Mouse (Mus musculus) C2C12 (cell line): Measurements from ENCODE around the gene Cpne7. TPM values are rescaled to one million over a fixed set of nuclear protein-coding genes. Genes with fewer than 3 reads are reported as not detected.

ENCODE experiments used
- H3K27me3 ChIP-seq: one replicate; pipeline ENCODE4 v1.6.1; 2011; ENCODE audit not compliant: control insufficient read depth, insufficient read depth, insufficient read length
- H3K36me3 ChIP-seq: one replicate; pipeline ENCODE4 v1.6.1; 2011; ENCODE audit not compliant: control insufficient read depth, insufficient read depth
- H3K4me3 ChIP-seq: one replicate; pipeline ENCODE4 v1.5.1; 2011; ENCODE audit warnings: mild to moderate bottlenecking, control low read depth; ENCODE audit not compliant: poor library complexity, insufficient read depth, severe bottlenecking
- H3K79me2 ChIP-seq: one replicate; pipeline ENCODE4 v1.6.1; 2011; ENCODE audit not compliant: control insufficient read depth, insufficient read depth
- H3K79me3 ChIP-seq: one replicate; pipeline ENCODE4 v1.6.1; 2011; ENCODE audit warnings: low read depth, control low read depth
- H3ac ChIP-seq: one replicate; pipeline ENCODE3; 2011; ENCODE audit warnings: low read depth; ENCODE audit not compliant: control insufficient read depth, insufficient read length
- CEBPB ChIP-seq: IDR thresholded peaks from one replicate; pipeline ENCODE4 v1.6.1; 2011; ENCODE audit warnings: low read depth, mild to moderate bottlenecking, control low read depth, moderate library complexity
- CTCF ChIP-seq: IDR thresholded peaks from one replicate; pipeline ENCODE4 v1.5.1; 2011; ENCODE audit not compliant: control insufficient read depth, insufficient read depth, insufficient read length
- FOSL1 ChIP-seq: IDR thresholded peaks from one replicate; pipeline ENCODE4 v1.8.0; 2011; ENCODE audit warnings: mild to moderate bottlenecking, low read length; ENCODE audit not compliant: poor library complexity, insufficient read depth, severe bottlenecking
- MAX ChIP-seq: IDR thresholded peaks from one replicate; pipeline ENCODE4 v1.6.1; 2011; ENCODE audit warnings: mild to moderate bottlenecking, control low read depth
- MYOD1 ChIP-seq: IDR thresholded peaks from one replicate; pipeline ENCODE4 v1.6.1; 2011; ENCODE audit warnings: low read depth; ENCODE audit not compliant: control insufficient read depth, insufficient read length
- MYOG ChIP-seq: IDR thresholded peaks from one replicate; pipeline ENCODE4 v1.6.1; 2011; ENCODE audit not compliant: control insufficient read depth, insufficient read length; ENCODE audit errors: extremely low read depth
- USF1 ChIP-seq: IDR thresholded peaks from one replicate; pipeline ENCODE4 v1.6.1; 2011; ENCODE audit warnings: low read depth, mild to moderate bottlenecking, control low read depth, moderate library complexity
- polyA plus RNA-seq: library from polyadenylated mRNA; unstranded; fragments of >200 nt; fragmentation: generic; extraction: Trizol; gene quantifications from one replicate; pipeline ENCODE4 v1.2.1, GENCODE M21; 2012; ENCODE audit warnings: missing spikeins

Gene Cpne7
- polyA plus RNA-seq, 1 experiment, result 0.04 TPM

DNA sequence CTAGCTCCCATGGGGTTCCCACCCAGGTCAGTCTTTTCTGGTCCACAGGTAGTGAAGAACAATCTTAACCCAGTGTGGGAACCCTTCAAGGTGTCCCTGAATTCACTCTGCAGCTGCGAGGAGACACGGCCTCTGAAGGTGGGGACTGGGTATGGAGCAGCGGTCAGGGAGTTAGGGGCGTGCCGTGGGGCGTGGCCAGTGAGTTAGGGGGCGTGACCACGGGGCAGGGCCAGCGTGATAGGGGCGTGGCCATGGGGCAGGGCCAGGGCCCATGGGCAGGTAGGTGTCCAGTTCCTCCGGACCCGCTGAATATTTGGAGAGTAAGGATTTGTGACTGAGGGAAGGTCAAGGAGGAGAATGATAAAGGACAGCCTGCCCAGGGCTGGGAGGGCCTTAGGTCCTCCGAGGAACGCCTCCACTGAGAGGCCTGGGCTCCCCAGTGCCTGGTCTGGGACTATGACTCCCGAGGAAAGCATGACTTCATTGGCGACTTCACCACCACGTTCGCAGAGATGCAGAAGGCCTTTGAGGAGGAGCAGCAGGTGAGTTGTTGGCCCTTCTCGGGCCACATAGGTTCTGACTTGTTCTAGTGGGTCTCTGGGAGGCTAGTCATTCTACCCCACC lies 9.1 kb downstream of the Cpne7 start:
- no peak for TF ChIP-seq MYOD1
- no peak for TF ChIP-seq CTCF
- TF ChIP-seq USF1, result no peak
- no peak for TF ChIP-seq CEBPB
- no peak for TF ChIP-seq FOSL1
- no peak for TF ChIP-seq MAX
- TF ChIP-seq MYOG, result no peak
- Histone ChIP-seq H3ac (no peak overlapping the region), H3K36me3 (no peaks in the 10 kb centered on the region), H3K4me3 (no peak overlapping the region), H3K79me2 (no peaks in the 10 kb centered on the region), H3K27me3 (no peaks in the 10 kb centered on the region), H3K79me3 (no peaks in the 10 kb centered on the region)

DNA sequence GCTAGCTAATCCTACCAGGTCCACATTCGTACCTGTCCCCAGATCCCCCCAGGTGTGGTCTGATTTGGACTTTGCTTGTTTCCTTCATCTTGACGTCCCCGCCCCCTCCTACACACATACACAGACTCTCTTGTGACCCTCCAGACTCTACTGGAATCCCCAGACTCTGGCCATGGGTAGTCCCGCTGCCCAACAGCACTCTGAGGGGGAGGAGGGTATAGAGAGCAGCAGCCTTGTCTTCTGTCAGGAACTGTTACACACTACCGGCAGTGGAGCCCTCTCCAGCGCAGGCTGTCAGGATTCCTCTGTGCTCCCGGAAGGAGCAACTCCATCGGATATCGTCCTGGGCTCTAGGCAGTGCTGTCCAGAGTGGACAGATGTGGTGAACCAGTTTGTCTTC lies 13.9 kb downstream of the Cpne7 start:
- Histone ChIP-seq H3K36me3 (no peaks in the 10 kb centered on the region), H3ac (no peak overlapping the region), H3K79me3 (no peaks in the 10 kb centered on the region), H3K79me2 (no peaks in the 10 kb centered on the region), H3K4me3 (no peak overlapping the region), H3K27me3 (no peaks in the 10 kb centered on the region)
- TF ChIP-seq CTCF (no peak), MYOG (no peak), CEBPB (no peak), MAX (no peak), FOSL1 (no peak), MYOD1 (no peak), USF1 (no peak)

DNA sequence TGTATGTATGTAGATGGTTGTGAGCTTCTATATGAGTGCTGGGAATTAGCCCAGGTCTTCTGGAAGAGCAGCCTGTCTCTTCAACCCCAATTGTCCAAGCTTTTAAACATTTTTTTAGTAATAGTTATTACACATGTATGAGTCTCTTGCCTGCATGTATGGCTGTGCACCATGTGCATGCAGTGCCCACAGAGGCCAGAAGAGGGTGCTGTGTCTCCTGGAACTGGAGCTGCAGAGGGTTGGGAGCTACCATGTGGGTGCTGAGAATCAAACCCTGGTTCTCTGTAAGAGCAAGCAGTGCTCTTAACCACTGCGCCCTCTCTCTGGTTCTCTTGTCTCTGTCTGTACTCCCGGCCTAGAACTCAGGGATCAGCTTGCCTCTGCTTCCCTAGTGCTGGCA lies 15.8 kb downstream of the Cpne7 start:
- H3K36me3 ChIP-seq, result no peaks in the 10 kb centered on the region
- TF ChIP-seq MAX (no peak), FOSL1 (no peak), MYOD1 (no peak), CEBPB (no peak), USF1 (no peak), MYOG (no peak), CTCF (no peak)
- H3K27me3 ChIP-seq, result no peaks in the 10 kb centered on the region
- H3K79me2 ChIP-seq, result no peaks in the 10 kb centered on the region
- H3K4me3 ChIP-seq, result no peak overlapping the region
- H3K79me3 ChIP-seq, result no peaks in the 10 kb centered on the region
- H3ac ChIP-seq, result no peak overlapping the region

DNA sequence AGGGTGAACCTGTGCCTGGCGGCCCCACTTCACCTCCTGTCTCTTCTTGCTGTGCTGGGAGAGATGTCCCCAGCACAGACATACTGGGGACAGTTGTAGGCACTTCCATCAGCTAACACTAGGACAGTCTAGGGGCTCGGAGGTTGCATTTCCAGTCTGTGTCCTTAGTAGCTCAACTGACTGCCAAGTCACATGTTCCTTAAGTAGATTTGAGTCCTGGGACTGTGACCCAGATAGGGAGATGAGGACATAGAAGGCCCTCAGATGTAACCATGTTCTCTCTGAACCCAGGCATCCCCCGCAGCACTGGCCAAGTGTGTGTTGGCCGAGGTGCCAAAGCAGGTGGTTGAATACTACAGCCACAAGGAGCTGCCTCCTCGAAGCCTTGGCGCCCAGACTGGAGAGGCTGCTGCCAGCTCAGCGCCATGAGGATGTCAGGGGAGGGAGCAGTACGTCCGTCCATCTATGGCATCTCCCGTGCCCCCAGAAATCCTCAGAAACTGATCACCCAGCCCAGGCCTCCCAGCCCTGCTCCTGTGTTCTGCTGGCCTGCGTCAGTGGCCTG lies 17.1 kb downstream of the Cpne7 start:
- TF ChIP-seq MAX (no peak), MYOG (no peak)
- H3K27me3 ChIP-seq, result no peaks in the 10 kb centered on the region
- H3K79me3 ChIP-seq, result no peaks in the 10 kb centered on the region
- no peaks in the 10 kb centered on the region for H3K79me2 ChIP-seq
- H3K4me3 ChIP-seq, result no peak overlapping the region
- H3ac ChIP-seq, result no peak overlapping the region
- no peaks in the 10 kb centered on the region for H3K36me3 ChIP-seq

DNA sequence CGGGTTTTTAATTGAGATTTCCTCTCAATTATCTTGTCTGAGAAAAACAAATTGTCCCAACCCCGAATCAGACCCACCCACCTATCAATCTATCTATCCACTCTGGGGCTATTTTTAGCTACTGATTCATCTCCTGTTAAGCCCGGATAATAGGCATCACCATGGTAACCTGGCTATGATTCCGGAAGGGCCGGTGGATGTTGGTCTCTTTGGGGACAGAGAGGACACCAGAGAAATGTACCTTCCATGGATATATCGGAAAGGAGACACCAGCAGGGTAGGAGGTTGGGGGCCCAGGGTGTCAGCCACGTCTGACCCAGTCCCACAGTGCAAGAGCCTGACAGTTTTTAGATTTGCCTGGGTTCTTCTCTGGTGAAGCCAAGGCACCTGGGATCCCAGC lies 18.2 kb downstream of the Cpne7 start:
- no peak for TF ChIP-seq MYOG
- Histone ChIP-seq H3K79me3 (no peaks in the 10 kb centered on the region), H3K79me2 (no peaks in the 10 kb centered on the region), H3K27me3 (no peaks in the 10 kb centered on the region), H3ac (no peak overlapping the region), H3K4me3 (no peak overlapping the region), H3K36me3 (no peaks in the 10 kb centered on the region)

DNA sequence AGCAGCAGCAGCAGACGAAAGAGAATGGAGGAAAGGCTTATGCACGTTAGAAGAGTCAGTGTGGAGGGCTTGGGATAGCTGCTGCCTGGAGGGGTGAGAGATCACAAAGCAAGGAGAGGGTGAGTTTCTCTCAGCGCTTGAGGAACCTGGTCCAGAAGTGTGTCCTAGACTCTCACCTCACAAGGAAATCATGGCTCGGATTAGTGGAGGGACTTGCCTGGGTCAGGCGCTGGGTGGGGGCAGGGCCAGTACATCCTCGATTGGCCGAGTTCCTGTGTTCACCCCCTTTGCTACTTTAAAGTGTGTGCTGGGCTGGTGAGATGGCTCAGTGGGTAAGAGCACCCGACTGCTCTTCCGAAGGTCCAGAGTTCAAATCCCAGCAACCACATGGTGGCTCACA lies 18.6 kb downstream of the Cpne7 start:
- no peak for TF ChIP-seq USF1
- TF ChIP-seq FOSL1, result no peak
- TF ChIP-seq MYOG, result no peak

DNA sequence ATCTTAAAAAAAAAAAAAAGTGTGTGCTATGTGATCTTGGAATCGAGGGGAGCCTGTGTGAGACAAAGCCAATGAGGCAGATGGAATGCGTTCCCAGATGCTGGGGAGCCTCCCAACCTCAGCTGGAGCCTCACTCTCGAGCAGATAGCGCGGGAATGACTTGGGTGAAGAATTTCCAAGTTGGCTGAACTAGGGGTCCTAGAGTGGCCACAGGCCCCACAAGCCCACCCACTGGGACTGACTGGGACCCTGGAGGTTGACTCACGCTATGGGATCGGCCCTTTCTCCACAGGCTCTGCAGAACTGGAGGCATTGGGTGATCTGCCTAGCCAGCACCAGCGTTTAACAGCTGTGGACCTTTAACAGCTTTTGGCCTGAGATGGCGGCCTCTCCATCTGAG lies 19.1 kb downstream of the Cpne7 start:
- Histone ChIP-seq H3K79me3 (no peaks in the 10 kb centered on the region), H3K4me3 (no peak overlapping the region), H3K27me3 (no peaks in the 10 kb centered on the region), H3ac (no peak overlapping the region), H3K79me2 (no peaks in the 10 kb centered on the region), H3K36me3 (no peaks in the 10 kb centered on the region)
- TF ChIP-seq MYOG, result no peak
- no peak for TF ChIP-seq USF1
- no peak for TF ChIP-seq FOSL1
- no peak for TF ChIP-seq CTCF
- no peak for TF ChIP-seq CEBPB
- no peak for TF ChIP-seq MAX
- TF ChIP-seq MYOD1, result no peak

More for the DNA sequence above, 18.6 kb downstream of the Cpne7 start:
- no peaks in the 10 kb centered on the region for H3K27me3 ChIP-seq
- no peak overlapping the region for H3K4me3 ChIP-seq
- H3K36me3 ChIP-seq, result no peaks in the 10 kb centered on the region
- H3K79me3 ChIP-seq, result no peaks in the 10 kb centered on the region
- no peaks in the 10 kb centered on the region for H3K79me2 ChIP-seq
- no peak overlapping the region for H3ac ChIP-seq
